Mouse (Mus musculus): ENCODE measurements around the gene Cry2. TPM values are rescaled to one million over a fixed set of nuclear protein-coding genes. Genes with fewer than 3 reads are reported as not detected.
"Not testable (repeated sequence)": the region's sequence is repeated elsewhere in the genome, so short reads cannot be mapped to it uniquely, and the experiment has no call there.

The Cry2 gene
- polyA plus RNA-seq, 1 experiment from 2014 or later: 23.4 TPM

DNA sequence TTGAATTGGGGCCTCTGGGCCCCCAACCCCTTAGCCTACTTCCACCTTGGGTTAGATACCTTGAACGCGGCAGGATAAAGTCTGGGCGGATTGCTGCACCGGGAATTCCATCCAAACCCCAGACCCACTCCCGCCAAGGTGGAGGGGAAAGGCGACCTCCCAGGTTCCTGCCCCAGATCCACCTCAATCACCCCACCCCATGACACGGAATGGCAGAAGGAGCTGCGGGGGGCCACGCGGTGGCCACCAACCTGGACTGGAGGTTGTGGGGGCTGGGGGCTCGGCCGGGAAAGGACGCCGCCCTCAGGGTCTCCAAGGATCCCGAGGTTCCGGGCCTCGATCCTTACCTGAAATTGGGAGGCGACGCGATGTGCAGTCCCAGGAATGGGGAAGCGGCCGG, 33.2 kb downstream of the Cry2 start:
- WGBS: 4% methylated on average over 22 of the region's 22 CpGs
- Histone ChIP-seq H3K9me3 (replicated peaks; ENCODE audit: control insufficient read depth, low read length) (no peaks in the 10 kb centered on the region), H3K4me1 (ENCODE audit: control insufficient read depth, insufficient read depth, low read length) (0 out of 2 replicates have a peak, but pooled peaks cover 3% of the 10 kb centered on the region), H3K4me3 (replicated peaks; ENCODE audit: low read length) (peak overlapping the region; percentile 59), H3K27me3 (ENCODE audit: control insufficient read depth, insufficient read depth, low read length) (no peaks in the 10 kb centered on the region), H3K4me2 (ENCODE audit: low read depth, low read length) (peak overlapping the region; percentile 95), H3K27ac (ENCODE audit: low read length) (no peak overlapping the region), H3K36me3 (ENCODE audit: control insufficient read depth, insufficient read depth, low read length) (peaks cover 3% of the 10 kb centered on the region; the same call in 1 of the 2 replicates), H3K9ac (ENCODE audit: low read length) (peak overlapping the region; percentile 74)
- no peak for ATAC-seq (ENCODE audit: insufficient read depth, low FRiP score)

DNA sequence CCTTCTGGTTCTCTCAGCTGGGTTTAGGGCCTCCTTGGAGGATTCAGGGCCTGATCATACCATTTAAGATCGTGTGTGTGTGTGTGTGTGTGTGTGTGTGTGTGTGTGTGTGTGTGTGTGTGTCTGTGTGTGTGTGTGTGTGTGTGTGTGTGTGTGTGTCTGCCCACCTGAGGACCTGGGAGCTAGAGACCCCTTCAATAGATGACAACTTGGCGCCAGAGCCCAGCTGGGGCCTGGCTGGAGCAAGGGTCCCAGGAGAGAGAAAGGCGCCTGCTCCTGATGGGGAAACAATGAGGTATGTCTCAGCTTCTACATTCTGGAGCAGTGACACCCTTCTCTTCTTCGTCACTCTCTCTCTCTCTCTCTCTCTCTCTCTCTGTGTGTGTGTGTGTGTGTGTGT, 34.0 kb downstream of the Cry2 start:
- H3K36me3 ChIP-seq (ENCODE audit: control insufficient read depth, insufficient read depth, low read length); H3K27ac ChIP-seq (ENCODE audit: low read length); H3K27me3 ChIP-seq (ENCODE audit: control insufficient read depth, insufficient read depth, low read length); H3K4me1 ChIP-seq (ENCODE audit: control insufficient read depth, insufficient read depth, low read length); H3K9me3 ChIP-seq (replicated peaks; ENCODE audit: control insufficient read depth, low read length); H3K9ac ChIP-seq (ENCODE audit: low read length); H3K4me3 ChIP-seq (replicated peaks; ENCODE audit: low read length); H3K4me2 ChIP-seq (ENCODE audit: low read depth, low read length); ATAC-seq (ENCODE audit: insufficient read depth, low FRiP score): not testable (repeated sequence)
- 71% methylated on average over 4 of the region's 4 CpGs for WGBS

DNA sequence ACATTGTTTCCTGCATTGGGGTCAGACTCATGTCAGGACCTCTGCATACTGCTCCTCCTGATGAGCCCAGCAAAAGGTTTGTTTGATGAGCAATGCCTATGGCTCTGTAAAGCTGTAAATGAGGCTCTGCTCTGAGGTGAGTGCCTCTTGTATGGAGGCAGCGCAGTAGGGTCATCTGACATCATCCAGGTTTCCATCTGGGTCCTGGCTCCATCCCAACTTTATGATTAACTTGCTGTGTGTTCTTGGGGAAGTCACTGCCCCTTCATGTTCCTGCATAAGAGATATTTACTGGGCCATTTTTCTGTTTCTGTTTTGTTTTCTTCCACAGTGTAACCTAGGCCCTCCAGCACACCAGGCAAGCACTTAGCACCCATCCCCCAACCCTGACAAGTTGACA, 36.4 kb downstream of the Cry2 start:
- H3K4me1 ChIP-seq (ENCODE audit: control insufficient read depth, insufficient read depth, low read length): 0 out of 2 replicates have a peak, but pooled peaks cover 6% of the 10 kb centered on the region
- H3K4me2 ChIP-seq (ENCODE audit: low read depth, low read length): no peak overlapping the region
- ATAC-seq (ENCODE audit: insufficient read depth, low FRiP score): no peak
- H3K36me3 ChIP-seq (ENCODE audit: control insufficient read depth, insufficient read depth, low read length): no peaks in the 10 kb centered on the region
- no peak overlapping the region for H3K4me3 ChIP-seq (replicated peaks; ENCODE audit: low read length)
- H3K27ac ChIP-seq (ENCODE audit: low read length): no peak overlapping the region
- no peak overlapping the region for H3K9ac ChIP-seq (ENCODE audit: low read length)
- H3K27me3 ChIP-seq (ENCODE audit: control insufficient read depth, insufficient read depth, low read length): no peaks in the 10 kb centered on the region
- 65% methylated on average over 1 of the region's 1 CpGs for WGBS
- no peaks in the 10 kb centered on the region for H3K9me3 ChIP-seq (replicated peaks; ENCODE audit: control insufficient read depth, low read length)

DNA sequence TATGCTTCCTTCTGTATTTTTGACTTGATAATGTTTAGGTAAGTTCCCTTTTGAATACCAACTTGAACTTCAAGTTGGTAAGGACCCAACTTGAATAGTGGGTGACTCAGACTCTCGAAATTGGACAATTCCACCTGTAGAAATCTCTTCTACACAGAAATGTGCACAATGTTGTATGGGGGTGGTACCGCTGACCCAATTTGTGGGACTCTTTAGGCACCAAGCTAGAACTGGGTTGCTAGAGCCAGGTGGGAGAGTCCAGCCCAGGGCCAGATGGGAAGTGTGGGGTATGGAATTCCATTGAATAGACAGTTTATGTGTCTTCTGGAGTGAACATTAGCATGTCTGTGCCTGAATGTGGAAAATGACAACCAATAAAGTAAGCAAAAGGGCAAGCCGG, 38.3 kb downstream of the Cry2 start:
- peaks cover 17% of the 10 kb centered on the region; the same call in 1 of the 2 replicates for H3K4me1 ChIP-seq (ENCODE audit: control insufficient read depth, insufficient read depth, low read length)
- H3K27me3 ChIP-seq (ENCODE audit: control insufficient read depth, insufficient read depth, low read length): no peaks in the 10 kb centered on the region
- no peaks in the 10 kb centered on the region for H3K9me3 ChIP-seq (replicated peaks; ENCODE audit: control insufficient read depth, low read length)
- no peak overlapping the region for H3K9ac ChIP-seq (ENCODE audit: low read length)
- no peak overlapping the region for H3K27ac ChIP-seq (ENCODE audit: low read length)
- 77% methylated on average over 3 of the region's 3 CpGs for WGBS
- H3K36me3 ChIP-seq (ENCODE audit: control insufficient read depth, insufficient read depth, low read length): no peaks in the 10 kb centered on the region
- H3K4me3 ChIP-seq (replicated peaks; ENCODE audit: low read length): no peak overlapping the region
- no peak for ATAC-seq (ENCODE audit: insufficient read depth, low FRiP score)
- no peak overlapping the region for H3K4me2 ChIP-seq (ENCODE audit: low read depth, low read length)

- no peak for ATAC-seq (ENCODE audit: insufficient read depth, low FRiP score)
- H3K4me2 ChIP-seq (ENCODE audit: low read depth, low read length): peak overlapping the region; percentile 53
- H3K9me3 ChIP-seq (replicated peaks; ENCODE audit: control insufficient read depth, low read length): no peaks in the 10 kb centered on the region
- 6% methylated on average over 26 of the region's 26 CpGs for WGBS
- H3K27ac ChIP-seq (ENCODE audit: low read length): peak overlapping the region; percentile 57
- peak overlapping the region; percentile 39 for H3K4me3 ChIP-seq (replicated peaks; ENCODE audit: low read length)
- peaks cover 37% of the 10 kb centered on the region for H3K4me1 ChIP-seq (ENCODE audit: control insufficient read depth, insufficient read depth, low read length)
- H3K27me3 ChIP-seq (ENCODE audit: control insufficient read depth, insufficient read depth, low read length): no peaks in the 10 kb centered on the region
- peak overlapping the region; percentile 63 for H3K9ac ChIP-seq (ENCODE audit: low read length)
- no peaks in the 10 kb centered on the region for H3K36me3 ChIP-seq (ENCODE audit: control insufficient read depth, insufficient read depth, low read length)
Observed at GRCm38 (mm10) chr2:92392318-92393264, 41.3 kb downstream of the Cry2 start.

DNA sequence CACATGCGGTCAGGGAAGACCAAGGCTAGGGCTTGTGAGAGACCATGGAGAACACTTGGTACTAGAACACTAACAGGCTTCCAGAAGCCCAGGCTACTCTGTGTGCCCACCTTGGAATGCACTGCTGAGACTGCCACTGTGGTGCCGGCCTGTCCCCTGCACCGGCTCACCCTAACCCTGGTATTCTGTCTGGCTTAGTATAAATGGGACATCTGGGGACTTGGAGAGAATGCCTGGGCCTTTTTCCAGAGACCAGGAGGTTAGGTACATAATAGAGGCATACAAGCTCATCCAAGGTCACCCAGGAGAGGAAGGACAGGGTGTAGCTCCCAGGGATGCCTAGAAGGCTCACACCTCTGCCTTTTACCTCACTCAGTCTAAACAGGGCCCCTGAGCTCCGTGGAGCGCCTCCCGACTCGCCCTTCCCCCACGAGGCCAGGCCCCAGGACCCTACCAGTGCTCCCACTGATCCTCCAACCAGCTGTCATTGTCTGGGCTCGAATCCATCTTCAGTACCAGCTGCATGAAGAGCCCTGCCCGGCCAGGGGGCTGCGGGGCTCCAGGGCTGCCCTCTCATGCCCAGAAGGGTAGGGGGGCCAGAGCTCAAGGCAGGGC, 42.0 kb downstream of the Cry2 start:
- Histone ChIP-seq H3K9me3 (replicated peaks; ENCODE audit: control insufficient read depth, low read length) (no peaks in the 10 kb centered on the region), H3K27me3 (ENCODE audit: control insufficient read depth, insufficient read depth, low read length) (no peaks in the 10 kb centered on the region), H3K4me1 (ENCODE audit: control insufficient read depth, insufficient read depth, low read length) (peaks cover 37% of the 10 kb centered on the region), H3K4me2 (ENCODE audit: low read depth, low read length) (peak overlapping the region; percentile 53), H3K9ac (ENCODE audit: low read length) (peak overlapping the region; percentile 63), H3K36me3 (ENCODE audit: control insufficient read depth, insufficient read depth, low read length) (no peaks in the 10 kb centered on the region), H3K4me3 (replicated peaks; ENCODE audit: low read length) (peak overlapping the region; percentile 39), H3K27ac (ENCODE audit: low read length) (peak overlapping the region; percentile 57)
- 22% methylated on average over 11 of the region's 11 CpGs for WGBS
- no peak for ATAC-seq (ENCODE audit: insufficient read depth, low FRiP score)

GRCm38 (mm10) chr2:92391116-92391515, 42.7 kb downstream of the Cry2 start:
- no peaks in the 10 kb centered on the region for H3K36me3 ChIP-seq (ENCODE audit: control insufficient read depth, insufficient read depth, low read length)
- H3K4me1 ChIP-seq (ENCODE audit: control insufficient read depth, insufficient read depth, low read length): peaks cover 37% of the 10 kb centered on the region
- H3K27ac ChIP-seq (ENCODE audit: low read length): no peak overlapping the region
- H3K9me3 ChIP-seq (replicated peaks; ENCODE audit: control insufficient read depth, low read length): no peaks in the 10 kb centered on the region
- peak overlapping the region; percentile 53; the same call in 1 of the 2 replicates for H3K4me2 ChIP-seq (ENCODE audit: low read depth, low read length)
- no peaks in the 10 kb centered on the region for H3K27me3 ChIP-seq (ENCODE audit: control insufficient read depth, insufficient read depth, low read length)
- no peak for ATAC-seq (ENCODE audit: insufficient read depth, low FRiP score)
- H3K4me3 ChIP-seq (replicated peaks; ENCODE audit: low read length): no peak overlapping the region
- 87% methylated on average over 8 of the region's 8 CpGs for WGBS
- H3K9ac ChIP-seq (ENCODE audit: low read length): no peak overlapping the region

DNA sequence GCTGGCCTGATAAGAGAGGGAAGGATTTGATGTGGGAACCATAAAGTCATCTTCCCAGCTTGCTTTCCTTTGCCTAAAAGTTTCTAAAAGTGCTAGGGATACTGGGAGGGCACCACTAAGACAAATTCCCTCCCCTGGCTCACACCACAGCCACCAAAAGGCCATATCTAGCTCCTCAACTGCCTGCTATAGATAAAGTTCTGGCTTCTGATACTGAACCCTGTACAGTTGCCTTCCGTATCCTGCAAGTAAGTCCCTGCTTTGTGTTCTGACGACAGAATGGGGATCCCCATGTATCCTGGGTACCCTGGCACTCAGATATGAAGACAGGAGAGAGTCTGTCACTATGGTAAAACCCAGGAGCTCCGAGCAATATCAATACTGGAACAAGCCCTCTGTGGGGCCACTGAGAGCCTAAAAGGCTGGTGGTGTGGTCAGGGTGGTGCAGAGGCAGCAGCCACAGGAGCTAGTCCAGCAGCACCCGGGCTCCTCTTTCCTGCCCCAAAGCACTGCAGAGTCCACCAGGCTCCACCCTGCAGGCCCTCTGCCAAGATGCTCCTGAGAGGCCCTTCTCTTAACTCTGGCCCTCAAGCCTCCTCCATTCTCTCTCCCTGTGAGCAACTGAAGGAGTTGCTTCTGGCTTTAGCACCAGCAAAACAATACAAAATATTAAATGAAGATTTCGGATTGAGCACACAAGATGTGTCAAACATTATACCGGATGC, 43.5 kb downstream of the Cry2 start:
- no peaks in the 10 kb centered on the region for H3K9me3 ChIP-seq (replicated peaks; ENCODE audit: control insufficient read depth, low read length)
- 0 out of 2 replicates have a peak overlapping the region, but pooled peaks have one; percentile 73 for H3K4me2 ChIP-seq (ENCODE audit: low read depth, low read length)
- no peak overlapping the region for H3K4me3 ChIP-seq (replicated peaks; ENCODE audit: low read length)
- H3K36me3 ChIP-seq (ENCODE audit: control insufficient read depth, insufficient read depth, low read length): no peaks in the 10 kb centered on the region
- 0 out of 2 replicates have a peak overlapping the region, but pooled peaks have one; percentile 55 for H3K27ac ChIP-seq (ENCODE audit: low read length)
- no peaks in the 10 kb centered on the region for H3K27me3 ChIP-seq (ENCODE audit: control insufficient read depth, insufficient read depth, low read length)
- ATAC-seq (ENCODE audit: insufficient read depth, low FRiP score): no peak
- no peak overlapping the region for H3K9ac ChIP-seq (ENCODE audit: low read length)
- WGBS: 72% methylated on average over 6 of the region's 6 CpGs
- H3K4me1 ChIP-seq (ENCODE audit: control insufficient read depth, insufficient read depth, low read length): peaks cover 37% of the 10 kb centered on the region
